Mouse (Mus musculus) B cell, adult 62 days (primary cell): ENCODE results near the gene Spryd3. TPM values are rescaled to one million over a fixed set of nuclear protein-coding genes. Genes with fewer than 3 reads are reported as not detected.

Experiments used
- total RNA-seq: library from RNA; stranded (reverse); gene quantifications from 4 replicates; pipeline ENCODE4 v1.2.4, GENCODE M21; 2023

Gene Spryd3
- 36.3 to 41.8 TPM (median 36.9 TPM) in 4 replicates for total RNA-seq

GRCm38 (mm10) chr15:102136129-102136758 lies at the start of gene Spryd3:
Spryd3 (minus strand) TSS chr15:102136234.

GRCm38 (mm10) chr15:102150301-102151135 lies 14.5 kb upstream of the Spryd3 start, which contains the start of gene Soat2:
Soat2 (plus strand) TSS chr15:102150526.

GRCm38 (mm10) chr15:102144274-102144711 lies 8.3 kb upstream of the Spryd3 start, which contains the start of gene Igfbp6:
Igfbp6 (plus strand) TSS chr15:102144362.

GRCm38 (mm10) chr15:102100161-102100981 lies 35.7 kb downstream of the Spryd3 start, which contains the start of gene Tns2:
Tns2 (plus strand) TSS chr15:102100413.

GRCm38 (mm10) chr15:102073559-102074069 lies 62.4 kb downstream of the Spryd3 start, which contains the start of gene Eif4b:
Eif4b (plus strand) TSS chr15:102073773.

Other genes with a start within 250 kb of the Spryd3 start
- not detected in 4 replicates for gene Krt76, start 243.3 kb downstream of the Spryd3 start, total RNA-seq
- not detected in 4 replicates for gene Krt4, start 211.5 kb downstream of the Spryd3 start, total RNA-seq
- gene Krt79, start 195.9 kb downstream of the Spryd3 start, total RNA-seq: not detected in 4 replicates
- not detected in 4 replicates for gene Krt78, start 181.9 kb downstream of the Spryd3 start, total RNA-seq
- not detected in 4 replicates for gene Krt8, start 131.8 kb downstream of the Spryd3 start, total RNA-seq
- not detected in 4 replicates for gene Krt18, start 108.1 kb downstream of the Spryd3 start, total RNA-seq
- 227 to 240 TPM (median 233 TPM) in 4 replicates for gene Eif4b, start 62.5 kb downstream of the Spryd3 start, total RNA-seq
- gene Tns2, start 35.8 kb downstream of the Spryd3 start, total RNA-seq: 0.18 to 4.5 TPM (median 0.52 TPM) in 4 replicates
- gene Igfbp6, start 8.1 kb upstream of the Spryd3 start, total RNA-seq: 0.55 to 1.1 TPM in 2 of 4 replicates, not detected in the others
- gene Soat2, start 14.3 kb upstream of the Spryd3 start, total RNA-seq: 0.33 to 0.91 TPM (median 0.70 TPM) in 3 of 4 replicates, not detected in the other
- gene Zfp740, start 67.0 kb upstream of the Spryd3 start, total RNA-seq: 111 to 141 TPM (median 130 TPM) in 4 replicates
- 24.6 to 31.1 TPM (median 29.0 TPM) in 4 replicates for gene Csad, start 68.5 kb upstream of the Spryd3 start, total RNA-seq
- gene Itgb7, start 95.7 kb upstream of the Spryd3 start, total RNA-seq: 187 to 202 TPM (median 190 TPM) in 4 replicates
- 0.33 to 1.3 TPM (median 0.66 TPM) in 4 replicates for gene Rarg, start 121.3 kb upstream of the Spryd3 start, total RNA-seq
- not detected in 4 replicates for gene Gm9918, start 134.3 kb upstream of the Spryd3 start, total RNA-seq
- gene Mfsd5, start 143.2 kb upstream of the Spryd3 start, total RNA-seq: 29.1 to 33.1 TPM (median 29.8 TPM) in 4 replicates
- 1.0 to 2.1 TPM (median 1.1 TPM) in 4 replicates for gene Espl1, start 160.0 kb upstream of the Spryd3 start, total RNA-seq
- 474 to 522 TPM (median 515 TPM) in 4 replicates for gene Pfdn5, start 189.9 kb upstream of the Spryd3 start, total RNA-seq
- 49.2 to 62.4 TPM (median 52.1 TPM) in 4 replicates for gene Myg1, start 195.5 kb upstream of the Spryd3 start, total RNA-seq
- gene Aaas, start 214.5 kb upstream of the Spryd3 start, total RNA-seq: 55.2 to 70.8 TPM (median 65.9 TPM) in 4 replicates
- not detected in 4 replicates for gene Sp7, start 230.9 kb upstream of the Spryd3 start, total RNA-seq